Mouse (Mus musculus) cerebellum, adult 2 months (tissue): ENCODE measurements around the gene Rbpjl.

ENCODE experiments used
- CTCF ChIP-seq: fragments of 200-500 bp; IDR thresholded peaks from 2 replicates; pipeline ENCODE4 v1.5.1; 2011; ENCODE audit warnings: low read depth, mild to moderate bottlenecking, control low read depth, low read length, moderate library complexity, borderline replicate concordance; ENCODE audit not compliant: insufficient read depth
- POLR2A ChIP-seq: fragments of 200-500 bp; IDR thresholded peaks from 2 replicates; pipeline ENCODE4 v1.6.1; 2011; ENCODE audit warnings: low read length, control low read depth, borderline replicate concordance; ENCODE audit not compliant: insufficient read depth

GRCm38 (mm10) chr2:164455421-164456190 lies 52.7 kb downstream of the Rbpjl start:
- TF ChIP-seq CTCF = no peak
- TF ChIP-seq POLR2A = no peak
